Mouse (Mus musculus) mouse trophoblast stem cell (cell line): ENCODE results near the gene Map2k5.

Experiments
- in situ Hi-C, 2 experiments: fragments of 300-500 bp; cut with MseI, MboI; formaldehyde crosslinking; loops; 2 replicates in 1 of 2; 3 replicates in 1 of 2; pipeline ENCODE4 v1.15.1; 2025

Map2k5 gene

GRCm38 (mm10) chr9:63187310-63187709 is 190.4 kb downstream of the Map2k5 start:
- in situ Hi-C loops: no loop called here

GRCm38 (mm10) chr9:63185249-63185648 is 192.5 kb downstream of the Map2k5 start:
- in situ Hi-C loops: no loop called here

GRCm38 (mm10) chr9:63183864-63184263 is 193.8 kb downstream of the Map2k5 start:
- in situ Hi-C loops: no loop called here

- in situ Hi-C loops: no loop called here
Measured at GRCm38 (mm10) chr9:63182306-63182960, 195.3 kb downstream of the Map2k5 start.

- in situ Hi-C loops: no loop called here
Measured at GRCm38 (mm10) chr9:63181337-63182178, 196.1 kb downstream of the Map2k5 start.

GRCm38 (mm10) chr9:63178296-63178695 is 199.4 kb downstream of the Map2k5 start:
- in situ Hi-C loops: no loop called here

GRCm38 (mm10) chr9:63174001-63174721 is 203.5 kb downstream of the Map2k5 start:
- in situ Hi-C loops: no loop called here

GRCm38 (mm10) chr9:63171951-63172350 is 205.8 kb downstream of the Map2k5 start:
- in situ Hi-C loops: no loop called here

- in situ Hi-C loops: no loop called here
Measured at GRCm38 (mm10) chr9:63169127-63169526, 208.6 kb downstream of the Map2k5 start.

GRCm38 (mm10) chr9:63165070-63165469 is 212.6 kb downstream of the Map2k5 start:
- in situ Hi-C loops: no loop called here

- in situ Hi-C loops: no loop called here
Measured at GRCm38 (mm10) chr9:63163756-63164155, 213.9 kb downstream of the Map2k5 start.

GRCm38 (mm10) chr9:63151949-63152348 is 225.8 kb downstream of the Map2k5 start:
- in situ Hi-C loops: no loop called here

GRCm38 (mm10) chr9:63151072-63151870 is 226.4 kb downstream of the Map2k5 start:
- in situ Hi-C loops: no loop called here

GRCm38 (mm10) chr9:63150086-63150800 is 227.5 kb downstream of the Map2k5 start:
- in situ Hi-C loops: no loop called here

GRCm38 (mm10) chr9:63149372-63149766 is 228.3 kb downstream of the Map2k5 start:
- in situ Hi-C loops: loop anchor here in 1 of 2 experiments (25.0 kb wide), 1 partner anchor 688 kb away; no protein-coding TSS in a partner anchor

GRCm38 (mm10) chr9:63148410-63149371 is 229.0 kb downstream of the Map2k5 start, which contains the start of gene Skor1:
TSS of gene Skor1 (minus strand) at chr9:63148961.
- in situ Hi-C loops: loop anchor here in 1 of 2 experiments (25.0 kb wide), 1 partner anchor 689 kb away; no protein-coding TSS in a partner anchor

- in situ Hi-C loops: loop anchor here in 1 of 2 experiments (25.0 kb wide), 1 partner anchor 689 kb away; no protein-coding TSS in a partner anchor
Measured at GRCm38 (mm10) chr9:63147786-63148409, 229.8 kb downstream of the Map2k5 start.

- in situ Hi-C loops: loop anchor here in 1 of 2 experiments (25.0 kb wide), 1 partner anchor 690 kb away; no protein-coding TSS in a partner anchor
Measured at GRCm38 (mm10) chr9:63147296-63147695, 230.4 kb downstream of the Map2k5 start.
